Mouse (Mus musculus): ENCODE data around the gene Med24. TPM values are rescaled to one million over a fixed set of nuclear protein-coding genes. Genes with fewer than 3 reads are reported as not detected.

Gene Med24
- polyA plus RNA-seq (2012): 78.9 and 103 TPM in 2 replicates

GRCm38 (mm10) chr11:98729119-98729588 is at the start of gene Med24:
Med24 (minus strand) TSS chr11:98729435.
- TF ChIP-seq GATA1 (IDR thresholded peaks at IDR 0.05; ENCODE audit: low read length): no peak

GRCm38 (mm10) chr11:98777888-98778287 is 48.7 kb upstream of the Med24 start:
- TF ChIP-seq GATA1 (IDR thresholded peaks at IDR 0.05; ENCODE audit: low read length): no peak

- no peak for TF ChIP-seq GATA1 (IDR thresholded peaks at IDR 0.05; ENCODE audit: low read length)
Observed at GRCm38 (mm10) chr11:98776843-98777590, 47.8 kb upstream of the Med24 start.

- TF ChIP-seq GATA1 (IDR thresholded peaks at IDR 0.05; ENCODE audit: low read length): no peak
Observed at GRCm38 (mm10) chr11:98776052-98776764, 47.0 kb upstream of the Med24 start.

GRCm38 (mm10) chr11:98775348-98776051 is 46.3 kb upstream of the Med24 start:
- no peak for TF ChIP-seq GATA1 (IDR thresholded peaks at IDR 0.05; ENCODE audit: low read length)

- TF ChIP-seq GATA1 (IDR thresholded peaks at IDR 0.05; ENCODE audit: low read length): no peak
Observed at GRCm38 (mm10) chr11:98774582-98775347, 45.5 kb upstream of the Med24 start, which contains the start of gene Nr1d1. Nr1d1 (minus strand) TSS chr11:98775333.

- TF ChIP-seq GATA1 (IDR thresholded peaks at IDR 0.05; ENCODE audit: low read length): no peak
Observed at GRCm38 (mm10) chr11:98773635-98774295, 44.5 kb upstream of the Med24 start.

- TF ChIP-seq GATA1 (IDR thresholded peaks at IDR 0.05; ENCODE audit: low read length): no peak
Observed at GRCm38 (mm10) chr11:98772667-98773171, 43.5 kb upstream of the Med24 start.

- TF ChIP-seq GATA1 (IDR thresholded peaks at IDR 0.05; ENCODE audit: low read length): no peak
Observed at GRCm38 (mm10) chr11:98771844-98772525, 42.8 kb upstream of the Med24 start.

GRCm38 (mm10) chr11:98771131-98771530 is 41.9 kb upstream of the Med24 start:
- TF ChIP-seq GATA1 (IDR thresholded peaks at IDR 0.05; ENCODE audit: low read length): no peak

GRCm38 (mm10) chr11:98770096-98770975 is 41.1 kb upstream of the Med24 start:
- no peak for TF ChIP-seq GATA1 (IDR thresholded peaks at IDR 0.05; ENCODE audit: low read length)

- no peak for TF ChIP-seq GATA1 (IDR thresholded peaks at IDR 0.05; ENCODE audit: low read length)
Observed at GRCm38 (mm10) chr11:98769007-98769954, 40.0 kb upstream of the Med24 start.
